Mouse (Mus musculus): ENCODE data around the gene Cerkl. TPM values are rescaled to one million over a fixed set of nuclear protein-coding genes. Genes with fewer than 3 reads are reported as not detected.

Gene Cerkl
- polyA plus RNA-seq, 1 experiment from 2014 or later = 3.3 TPM

Other genes with a start within 250 kb of the Cerkl start
- 3.8 and 4.0 TPM in 2 replicates for gene Itga4, start 201.4 kb downstream of the Cerkl start, polyA plus RNA-seq (2015; fragmentation: Nextera tagmentation; extraction: Ambion mirVana)
- 50.7 and 53.7 TPM in 2 replicates for gene Neurod1, start within 50 bp of the Cerkl start, polyA plus RNA-seq (2015; fragmentation: Nextera tagmentation; extraction: Ambion mirVana)
- 4.1 and 4.5 TPM in 2 replicates for gene Itprid2, start 178.6 kb upstream of the Cerkl start, polyA plus RNA-seq (2015; fragmentation: Nextera tagmentation; extraction: Ambion mirVana)